Mouse (Mus musculus): ENCODE data around the gene Aftph. TPM values are rescaled to one million over a fixed set of nuclear protein-coding genes. Genes with fewer than 3 reads are reported as not detected.
A peak's percentile ranks its signal among the peaks of the same experiment; 100 is the strongest.

The Aftph gene
- total RNA-seq, 2 experiments from 2014 or later, result 22.1 to 23.3 TPM

- no peak for DNase-seq
- intact Hi-C loops (cut with DNase I), result no loop called here
Observed at GRCm38 (mm10) chr11:20733486-20734030, 7.8 kb downstream of the Aftph start.

GRCm38 (mm10) chr11:20729403-20729802 lies 12.0 kb downstream of the Aftph start:
- no peak for DNase-seq
- intact Hi-C loops (cut with DNase I), result no loop called here

- intact Hi-C loops (cut with DNase I), result no loop called here
- no peak for DNase-seq
Observed at GRCm38 (mm10) chr11:20728044-20728443, 13.3 kb downstream of the Aftph start.

- no peak for DNase-seq
- intact Hi-C loops (cut with DNase I), result no loop called here
Observed at GRCm38 (mm10) chr11:20723572-20723971, 17.8 kb downstream of the Aftph start.

- intact Hi-C loops (cut with DNase I), result no loop called here
- no peak for DNase-seq
Observed at GRCm38 (mm10) chr11:20712068-20712671, 29.2 kb downstream of the Aftph start.

- intact Hi-C loops (cut with DNase I), result loop anchor here (1.0 to 5.0 kb wide), 4 partner anchors 51 to 244 kb away; partner anchors contain the start of gene Aftph
Observed at GRCm38 (mm10) chr11:20691000-20691399, 50.4 kb downstream of the Aftph start.

GRCm38 (mm10) chr11:20681679-20682078 lies 59.7 kb downstream of the Aftph start:
- intact Hi-C loops (cut with DNase I), result no loop called here
- DNase-seq, result no peak

More at GRCm38 (mm10) chr11:20691000-20691399, 50.4 kb downstream of the Aftph start:
- DNase-seq, result peak; percentile 59 to 61

GRCm38 (mm10) chr11:20680781-20681180 lies 60.6 kb downstream of the Aftph start:
- intact Hi-C loops (cut with DNase I), result no loop called here
- no peak for DNase-seq

GRCm38 (mm10) chr11:20679396-20679795 lies 62.0 kb downstream of the Aftph start:
- DNase-seq, result no peak
- intact Hi-C loops (cut with DNase I), result no loop called here

GRCm38 (mm10) chr11:20672513-20672912 lies 68.9 kb downstream of the Aftph start:
- intact Hi-C loops (cut with DNase I), result no loop called here
- no peak for DNase-seq

GRCm38 (mm10) chr11:20671789-20672392 lies 69.5 kb downstream of the Aftph start:
- no peak for DNase-seq
- intact Hi-C loops (cut with DNase I), result no loop called here

- DNase-seq, result no peak
- intact Hi-C loops (cut with DNase I), result no loop called here
Observed at GRCm38 (mm10) chr11:20664878-20665277, 76.5 kb downstream of the Aftph start.

GRCm38 (mm10) chr11:20663580-20664198 lies 77.7 kb downstream of the Aftph start:
- intact Hi-C loops (cut with DNase I), result no loop called here
- DNase-seq, result no peak

- DNase-seq, result no peak
- intact Hi-C loops (cut with DNase I), result no loop called here
Observed at GRCm38 (mm10) chr11:20662811-20663210, 78.6 kb downstream of the Aftph start.

- DNase-seq, result peak; percentile 33 to 46
Observed at GRCm38 (mm10) chr11:20661652-20662051, 79.7 kb downstream of the Aftph start.

GRCm38 (mm10) chr11:20660111-20661097 lies 81.0 kb downstream of the Aftph start:
- no peak for DNase-seq
- intact Hi-C loops (cut with DNase I), result no loop called here

More at GRCm38 (mm10) chr11:20661652-20662051, 79.7 kb downstream of the Aftph start:
- intact Hi-C loops (cut with DNase I), result no loop called here

GRCm38 (mm10) chr11:20659094-20659493 lies 82.3 kb downstream of the Aftph start:
- intact Hi-C loops (cut with DNase I), result no loop called here
- no peak for DNase-seq

- intact Hi-C loops (cut with DNase I), result no loop called here
- DNase-seq, result no peak
Observed at GRCm38 (mm10) chr11:20656711-20657057, 84.7 kb downstream of the Aftph start.

GRCm38 (mm10) chr11:20655795-20656710 lies 85.3 kb downstream of the Aftph start:
- intact Hi-C loops (cut with DNase I), result no loop called here
- peak; percentile 37 to 38 for DNase-seq

All from heart, postnatal 36 days (tissue).